Mouse (Mus musculus) midbrain, embryonic 11.5 days (tissue): ENCODE measurements around the gene Casz1. TPM values are rescaled to one million over a fixed set of nuclear protein-coding genes. Genes with fewer than 3 reads are reported as not detected.
A peak's percentile ranks its signal among the peaks of the same experiment; 100 is the strongest.

ENCODE experiments used
- ATAC-seq: fragments of 200-750 bp; cut with Nextera tagmentation; 2 replicates; pipeline ENCODE4 v1.8.0; 2017; ENCODE audit warnings: moderate TSS enrichment, moderate library complexity; ENCODE audit not compliant: low FRiP score
- DNase-seq: peaks from one replicate; pipeline ENCODE4 v3.0.0; 2015; ENCODE audit warnings: low spot score; ENCODE audit errors: missing footprints
- H3K27ac ChIP-seq: fragments of 300-500 bp; sonication (generic); 2 replicates; pipeline ENCODE4 v1.5.1; 2014; ENCODE audit warnings: low read depth, low read length
- H3K27me3 ChIP-seq: fragments of 300-500 bp; sonication (generic); 2 replicates; pipeline ENCODE4 v1.6.1; 2014; ENCODE audit warnings: mild to moderate bottlenecking, low read length, moderate library complexity, mixed read lengths; ENCODE audit not compliant: control insufficient read depth, insufficient read depth
- H3K36me3 ChIP-seq: fragments of 300-500 bp; sonication (generic); 2 replicates; pipeline ENCODE4 v1.6.1; 2014; ENCODE audit warnings: mild to moderate bottlenecking, low read length, moderate library complexity, mixed read lengths; ENCODE audit not compliant: control insufficient read depth, insufficient read depth
- H3K4me1 ChIP-seq: fragments of 300-500 bp; sonication (generic); 2 replicates; pipeline ENCODE4 v1.6.1; 2014; ENCODE audit warnings: low read length; ENCODE audit not compliant: control insufficient read depth, insufficient read depth
- H3K4me2 ChIP-seq: fragments of 300-500 bp; sonication (generic); 2 replicates; pipeline ENCODE4 v1.6.1; 2014; ENCODE audit warnings: mild to moderate bottlenecking, moderate library complexity
- H3K4me3 ChIP-seq: fragments of 300-500 bp; sonication (generic); 2 replicates; pipeline ENCODE4 v1.5.1; 2014; ENCODE audit warnings: low read depth, low read length
- H3K9ac ChIP-seq: fragments of 300-500 bp; sonication (generic); 2 replicates; pipeline ENCODE4 v1.6.1; 2014; ENCODE audit warnings: low read length
- H3K9me3 ChIP-seq: fragments of 300-500 bp; sonication (generic); 2 replicates; pipeline ENCODE4 v1.6.1; 2016; ENCODE audit warnings: low read length; ENCODE audit not compliant: control insufficient read depth
- WGBS: fragments of 180-500 bp; shearing (Covaris S2); extraction: QIAGEN DNeasy Blood & Tissue Kit; methylation state at CpG from one replicate; pipeline ENCODE4 v1.1.7; 2014; 5-methylcytosine and 5-hydroxymethylcytosine counted together
- polyA plus RNA-seq: library from polyadenylated mRNA; unstranded; fragments of >200 nt; fragmentation: Nextera tagmentation; extraction: Ambion mirVana; gene quantifications from 2 replicates; pipeline ENCODE4 v1.2.1, GENCODE M21; 2014

Gene Casz1
- polyA plus RNA-seq, 1 experiment from 2014 or later, result 1.6 TPM

DNA sequence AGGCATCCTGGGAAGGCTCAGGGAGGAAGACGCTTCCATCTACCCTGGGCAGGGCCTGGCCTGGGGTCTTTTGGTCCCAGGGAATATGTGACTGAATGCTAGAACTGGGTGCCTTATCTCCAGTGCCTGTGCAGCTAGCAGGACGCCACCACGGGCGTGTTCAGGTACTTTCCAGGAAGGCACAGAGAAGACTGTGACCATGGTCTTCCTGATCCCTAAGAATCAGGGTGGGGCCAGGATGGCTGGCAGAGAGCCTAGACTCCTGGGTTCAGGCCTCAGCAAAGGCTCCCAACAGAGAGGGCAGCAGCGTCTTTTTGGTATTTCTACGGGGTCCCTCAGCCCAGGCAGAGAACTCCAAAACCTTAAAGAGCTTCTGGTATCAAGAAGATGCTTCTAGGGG lies 146.3 kb downstream of the Casz1 start:
- H3K4me1 ChIP-seq, result peaks cover 11% of the 10 kb centered on the region
- 79% methylated on average over 6 of the region's 6 CpGs for WGBS
- no peak overlapping the region for H3K4me2 ChIP-seq
- no peak for ATAC-seq
- DNase-seq, result no peak
- peaks cover 53% of the 10 kb centered on the region for H3K27me3 ChIP-seq
- H3K9ac ChIP-seq, result no peak overlapping the region
- no peaks in the 10 kb centered on the region for H3K36me3 ChIP-seq
- H3K27ac ChIP-seq, result no peak overlapping the region
- no peaks in the 10 kb centered on the region for H3K9me3 ChIP-seq
- H3K4me3 ChIP-seq, result no peak overlapping the region

DNA sequence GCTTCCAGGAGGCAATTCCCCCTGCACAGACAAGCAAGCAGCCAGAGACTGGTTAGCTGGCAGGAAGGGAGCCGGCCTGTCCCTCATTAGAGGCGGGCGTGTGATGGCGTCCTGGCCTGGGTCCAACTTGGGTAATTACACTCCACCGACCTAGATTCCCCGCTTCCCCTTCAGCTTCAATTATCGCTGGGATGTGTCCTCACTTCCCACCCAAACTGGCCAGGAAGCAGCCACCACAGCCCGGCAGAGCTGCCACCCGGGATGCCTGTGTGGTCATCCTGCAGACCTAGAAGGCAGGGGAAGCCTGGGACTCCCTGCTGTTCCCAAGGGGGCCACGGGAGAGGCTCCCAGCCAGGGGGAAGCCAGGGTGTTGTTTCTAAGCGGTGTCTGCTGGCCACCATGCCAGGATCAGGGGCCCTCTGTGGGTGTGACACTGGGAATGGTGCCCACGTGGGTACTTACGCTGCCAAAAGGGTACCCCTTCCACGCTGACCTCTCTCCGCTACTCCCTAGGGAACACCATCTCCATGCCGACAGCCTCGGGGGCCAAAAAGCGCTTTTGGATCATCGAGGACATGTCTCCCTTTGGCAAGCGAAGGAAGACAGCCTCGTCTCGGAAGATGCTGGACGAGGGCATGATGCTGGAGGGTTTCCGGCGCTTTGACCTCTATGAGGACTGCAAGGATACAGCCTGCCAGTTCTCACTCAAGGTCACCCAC lies 146.9 kb downstream of the Casz1 start:
- 49% methylated on average over 25 of the region's 25 CpGs for WGBS
- DNase-seq, result peak; percentile 91
- H3K4me1 ChIP-seq, result peaks cover 11% of the 10 kb centered on the region

DNA sequence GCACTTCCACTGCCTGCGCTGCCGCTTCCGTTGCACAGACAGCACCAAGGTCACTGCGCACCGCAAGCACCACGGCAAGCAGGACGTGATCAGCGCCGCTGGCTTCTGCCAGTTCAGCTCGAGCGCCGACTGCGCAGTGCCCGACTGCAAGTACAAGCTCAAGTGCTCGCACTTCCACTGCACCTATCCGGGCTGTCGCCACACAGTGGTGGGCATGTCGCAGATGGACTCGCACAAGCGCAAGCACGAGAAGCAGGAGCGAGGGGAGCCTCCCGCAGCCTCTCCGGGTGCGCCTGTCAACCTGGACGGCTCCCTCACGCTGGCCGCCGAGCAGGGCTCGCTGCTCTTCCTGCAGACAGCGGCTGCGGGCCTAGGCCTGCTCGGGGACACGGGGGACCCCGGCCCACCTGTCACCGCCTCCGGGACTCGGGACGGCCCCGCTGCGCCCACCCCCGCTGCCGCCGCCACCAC lies 147.6 kb downstream of the Casz1 start:
- peak; percentile 97 for DNase-seq
- peak; percentile 34 for ATAC-seq
- Histone ChIP-seq H3K4me1 (peaks cover 11% of the 10 kb centered on the region), H3K4me2 (peak overlapping the region; percentile 75), H3K36me3 (no peaks in the 10 kb centered on the region), H3K9ac (peak overlapping the region; percentile 57), H3K4me3 (peak overlapping the region; percentile 38), H3K27me3 (peaks cover 53% of the 10 kb centered on the region), H3K9me3 (no peaks in the 10 kb centered on the region), H3K27ac (no peak overlapping the region)
- WGBS, result 4% methylated on average over 44 of the region's 44 CpGs

More for the DNA sequence above, 146.9 kb downstream of the Casz1 start:
- H3K9ac ChIP-seq, result no peak overlapping the region
- no peak overlapping the region for H3K4me3 ChIP-seq
- H3K27ac ChIP-seq, result no peak overlapping the region
- ATAC-seq, result no peak
- no peaks in the 10 kb centered on the region for H3K9me3 ChIP-seq
- H3K36me3 ChIP-seq, result no peaks in the 10 kb centered on the region
- peaks cover 53% of the 10 kb centered on the region for H3K27me3 ChIP-seq
- no peak overlapping the region for H3K4me2 ChIP-seq

DNA sequence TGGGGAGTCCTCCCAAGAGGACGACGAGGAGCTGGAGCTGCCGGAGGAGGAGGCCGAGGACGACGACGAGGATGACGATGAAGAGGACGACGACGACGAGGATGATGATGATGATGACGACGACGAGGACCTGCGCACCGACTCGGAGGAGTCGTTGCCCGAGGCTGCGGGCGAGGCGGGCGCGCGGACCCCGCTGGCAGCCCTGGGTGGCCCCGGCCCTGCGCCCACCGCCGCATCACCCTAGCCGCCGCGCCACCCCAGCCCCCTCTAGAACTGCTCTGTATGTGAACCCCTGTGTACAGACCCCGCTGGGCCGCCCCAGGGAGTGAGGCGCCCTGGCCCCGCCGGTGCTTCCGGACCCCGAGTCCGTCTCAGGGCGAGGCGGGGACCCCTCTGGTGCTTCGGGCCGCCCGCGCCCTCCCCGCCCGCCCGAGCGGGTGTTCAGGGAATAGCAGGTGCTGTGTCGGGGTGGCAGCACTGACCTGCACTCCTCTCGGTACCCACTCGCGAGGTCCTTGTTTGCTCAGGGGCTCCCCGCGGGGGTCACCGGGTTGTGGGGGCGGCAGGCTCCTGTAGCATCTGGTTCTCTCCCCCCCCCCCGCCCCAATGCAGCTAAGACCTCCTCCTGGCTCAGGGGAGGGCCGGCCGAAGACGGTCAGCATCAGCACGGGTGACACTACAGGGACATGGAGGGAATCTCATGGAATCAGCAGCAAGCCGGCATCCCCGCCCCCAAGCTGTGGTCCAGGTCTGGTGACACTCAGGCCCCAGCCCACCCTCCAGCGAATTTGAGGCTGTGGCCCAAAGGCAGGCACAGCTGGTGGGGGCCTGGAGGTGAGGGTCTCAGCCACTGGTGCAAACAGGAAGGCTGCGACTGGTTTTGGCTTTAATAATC lies 148.3 kb downstream of the Casz1 start:
- 2% methylated on average over 69 of the region's 69 CpGs for WGBS
- DNase-seq, result peak; percentile 94
- Histone ChIP-seq H3K27me3 (peaks cover 53% of the 10 kb centered on the region), H3K36me3 (no peaks in the 10 kb centered on the region), H3K9ac (peak overlapping the region; percentile 57), H3K27ac (no peak overlapping the region), H3K4me2 (peak overlapping the region; percentile 75), H3K9me3 (no peaks in the 10 kb centered on the region), H3K4me3 (peak overlapping the region; percentile 38), H3K4me1 (peaks cover 11% of the 10 kb centered on the region)
- peak; percentile 65 for ATAC-seq

DNA sequence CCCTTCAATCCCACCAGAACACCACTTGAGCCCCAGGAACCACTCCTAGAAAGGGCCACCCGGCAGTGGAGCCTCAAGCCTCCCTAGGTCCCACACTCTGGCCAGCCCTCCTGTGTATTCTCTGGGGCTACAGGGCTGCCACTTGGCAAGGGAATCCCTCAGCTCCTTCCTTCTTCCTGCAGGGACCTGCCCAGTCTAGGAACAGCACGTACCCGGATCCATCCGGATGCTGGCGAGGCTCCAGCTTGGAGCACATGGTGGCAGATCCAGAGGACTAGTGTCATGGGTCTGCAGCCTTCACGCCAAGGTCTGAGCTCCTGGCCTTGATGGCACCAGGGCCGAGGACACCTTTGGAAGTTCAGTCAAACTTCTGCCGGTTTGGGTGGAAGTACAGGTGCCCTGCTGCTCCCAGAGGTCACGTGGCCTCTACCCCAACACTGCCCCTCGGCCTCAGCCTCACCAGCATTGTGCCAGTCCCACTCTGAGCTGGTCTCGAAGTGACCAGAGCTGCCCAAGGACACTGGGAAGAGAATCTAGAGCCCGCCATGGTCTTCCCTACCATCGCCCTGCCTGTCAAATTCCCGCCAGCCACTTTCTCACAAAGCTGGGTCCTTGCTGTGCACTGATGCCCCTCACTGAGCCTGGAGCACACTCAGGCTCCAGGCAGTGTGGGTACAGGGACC lies 151.0 kb downstream of the Casz1 start:
- H3K27me3 ChIP-seq, result peaks cover 33% of the 10 kb centered on the region
- no peak overlapping the region for H3K4me3 ChIP-seq
- no peak overlapping the region for H3K4me2 ChIP-seq
- H3K27ac ChIP-seq, result no peak overlapping the region
- peaks cover 11% of the 10 kb centered on the region for H3K4me1 ChIP-seq
- no peak overlapping the region for H3K9ac ChIP-seq
- H3K36me3 ChIP-seq, result no peaks in the 10 kb centered on the region
- WGBS, result 89% methylated on average over 14 of the region's 14 CpGs
- H3K9me3 ChIP-seq, result no peaks in the 10 kb centered on the region
- no peak for DNase-seq
- ATAC-seq, result no peak

DNA sequence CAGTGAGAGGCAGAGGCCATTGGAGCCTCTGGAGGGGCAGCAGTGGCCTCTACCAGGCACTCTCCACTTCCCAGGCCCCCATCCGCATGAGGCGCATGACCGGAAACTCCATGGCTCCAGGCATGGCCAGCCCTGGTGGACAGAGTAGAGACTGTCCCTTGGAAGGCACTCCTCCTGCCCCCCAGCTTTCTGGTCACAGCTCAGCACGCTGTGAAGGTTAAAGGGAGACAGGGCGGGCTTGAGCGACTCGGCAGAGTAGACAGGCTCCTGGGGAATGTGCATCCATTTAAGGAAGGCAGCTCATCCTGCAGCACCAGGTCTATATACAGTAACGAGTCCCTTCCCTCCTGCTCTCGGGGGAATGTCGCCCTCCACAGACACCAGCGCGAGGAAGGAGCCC lies 155.8 kb downstream of the Casz1 start:
- Histone ChIP-seq H3K27me3 (no peaks in the 10 kb centered on the region), H3K9ac (no peak overlapping the region), H3K27ac (no peak overlapping the region), H3K4me1 (no peaks in the 10 kb centered on the region), H3K4me3 (no peak overlapping the region), H3K36me3 (no peaks in the 10 kb centered on the region), H3K9me3 (no peaks in the 10 kb centered on the region), H3K4me2 (no peak overlapping the region)
- DNase-seq, result no peak
- no peak for ATAC-seq
- 78% methylated on average over 12 of the region's 12 CpGs for WGBS

DNA sequence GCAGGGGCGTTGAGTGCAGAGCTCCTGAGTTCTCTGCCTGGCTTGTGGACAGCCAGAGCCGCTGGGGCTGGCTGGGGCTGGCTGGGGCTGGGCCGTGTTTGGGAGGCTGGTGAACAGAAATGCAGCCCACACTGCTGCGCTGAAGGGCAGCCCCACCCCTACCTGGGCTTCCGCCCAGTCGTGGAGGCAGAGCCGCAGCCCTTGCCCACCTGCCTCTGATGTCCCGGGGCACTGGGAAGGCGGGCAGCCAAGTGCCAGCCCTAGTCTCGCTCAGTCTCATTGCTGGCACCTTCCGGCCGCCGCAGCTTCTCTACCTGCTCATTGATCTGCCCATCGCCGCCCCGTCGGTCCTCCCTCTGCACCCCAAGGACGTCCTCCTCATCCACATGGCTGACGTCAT lies 156.9 kb downstream of the Casz1 start:
- DNase-seq (no peak), ATAC-seq (0 out of 2 replicates have a peak, but pooled peaks have one; percentile 5)
- Histone ChIP-seq H3K9ac (no peak overlapping the region), H3K27ac (no peak overlapping the region), H3K4me3 (no peak overlapping the region), H3K4me2 (no peak overlapping the region), H3K36me3 (no peaks in the 10 kb centered on the region), H3K9me3 (no peaks in the 10 kb centered on the region), H3K4me1 (no peaks in the 10 kb centered on the region), H3K27me3 (no peaks in the 10 kb centered on the region)
- WGBS, result 94% methylated on average over 19 of the region's 19 CpGs

DNA sequence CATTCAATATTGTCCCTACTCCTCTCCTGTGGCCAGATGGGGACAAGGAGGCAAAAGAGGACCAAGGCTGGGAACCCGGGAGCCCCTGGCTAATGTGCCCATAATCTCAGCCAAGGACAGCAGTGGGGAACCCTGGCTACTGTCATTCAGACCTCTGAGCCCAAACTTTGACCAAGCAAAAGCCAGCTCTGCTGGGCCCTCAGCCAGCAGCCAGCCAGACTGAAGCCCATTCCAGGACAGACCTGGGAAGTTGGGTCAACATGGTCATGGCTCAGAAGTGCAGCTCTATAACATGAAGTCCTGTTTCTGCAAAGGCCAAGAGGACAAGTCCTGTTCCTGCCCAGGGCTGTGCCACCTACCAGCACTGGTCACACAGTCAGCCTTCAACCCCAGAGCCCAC lies 157.9 kb downstream of the Casz1 start:
- H3K4me1 ChIP-seq, result no peaks in the 10 kb centered on the region
- no peak for ATAC-seq
- no peaks in the 10 kb centered on the region for H3K27me3 ChIP-seq
- no peak overlapping the region for H3K4me3 ChIP-seq
- no peak overlapping the region for H3K27ac ChIP-seq
- no peak overlapping the region for H3K9ac ChIP-seq
- no peaks in the 10 kb centered on the region for H3K9me3 ChIP-seq
- WGBS, result 94% methylated on average over 1 of the region's 1 CpGs
- no peak overlapping the region for H3K4me2 ChIP-seq
- no peak for DNase-seq
- no peaks in the 10 kb centered on the region for H3K36me3 ChIP-seq
